Mouse (Mus musculus): Measurements from ENCODE around the gene Osbp2. TPM values are rescaled to one million over a fixed set of nuclear protein-coding genes. Genes with fewer than 3 reads are reported as not detected.
A peak's percentile ranks its signal among the peaks of the same experiment; 100 is the strongest.
"Not testable (repeated sequence)": the region's sequence is repeated elsewhere in the genome, so short reads cannot be mapped to it uniquely, and the experiment has no call there.

Gene Osbp2
- 1 to 10 TPM; 5.6 to 6.1 TPM for total RNA-seq (2021)

DNA sequence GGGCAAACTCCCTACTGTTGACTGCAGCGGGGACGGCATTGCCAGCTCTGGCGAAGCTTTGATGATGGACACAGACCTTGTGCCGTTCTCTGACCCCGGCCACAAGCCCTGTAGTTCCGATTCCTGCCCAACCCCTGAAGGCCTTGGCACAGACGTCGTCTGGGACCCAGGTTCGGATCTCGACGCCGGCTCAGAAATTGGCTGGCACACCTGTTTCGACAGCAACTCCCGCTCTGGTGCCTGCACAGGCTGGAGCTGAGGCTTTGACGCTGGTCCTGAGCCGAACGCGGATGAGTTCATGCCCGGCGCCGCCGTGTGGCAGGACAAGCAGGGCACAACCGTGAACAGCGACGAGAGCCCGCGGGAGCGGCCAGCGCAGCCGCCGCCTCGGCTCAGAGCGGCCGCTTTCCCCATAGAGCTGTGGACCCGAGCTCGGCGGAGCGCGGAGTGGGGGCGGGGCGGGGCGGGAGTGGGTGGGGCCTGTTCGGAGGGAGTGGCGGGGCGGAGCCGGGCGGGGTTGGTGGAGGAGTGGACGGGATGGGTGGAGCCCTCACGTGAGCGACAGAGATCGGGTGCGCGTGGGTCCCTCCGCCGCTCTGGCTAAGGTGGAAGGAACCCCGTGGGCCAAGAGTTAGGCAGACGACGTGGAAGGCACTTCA is at the start of gene Osbp2:
Gene Osbp2, minus strand, starts transcription at position 450 of the 659 bp plus-strand sequence.
- peak; percentile 75 to 79 for DNase-seq
- intact Hi-C loops (cut with DNase I), result no loop called here

DNA sequence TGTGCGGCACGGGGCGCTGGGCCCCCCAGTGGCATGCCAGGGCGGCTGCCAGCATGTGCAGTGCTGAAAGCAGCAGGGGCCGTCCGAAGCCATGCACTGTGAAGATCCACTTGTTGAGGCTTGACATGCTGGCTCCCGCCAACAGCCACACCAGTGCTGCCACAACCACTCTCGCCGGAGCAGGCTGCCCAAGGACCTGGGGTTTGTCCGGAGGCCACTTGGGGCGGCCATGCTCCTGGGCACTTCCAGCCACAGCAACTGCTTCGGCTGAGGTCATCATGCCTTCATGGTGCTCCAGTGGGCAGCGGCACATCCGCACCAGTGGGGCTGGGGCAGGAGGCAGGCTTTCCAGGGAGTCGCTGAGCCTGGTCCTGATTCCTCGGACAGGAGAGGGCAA is 49.2 kb upstream of the Osbp2 start:
- intact Hi-C loops (cut with DNase I), result loop anchor here (2.0 kb wide), 1 partner anchor 18 kb away; the partner anchor contains the start of genes 4921536K21Rik and Dusp18

DNA sequence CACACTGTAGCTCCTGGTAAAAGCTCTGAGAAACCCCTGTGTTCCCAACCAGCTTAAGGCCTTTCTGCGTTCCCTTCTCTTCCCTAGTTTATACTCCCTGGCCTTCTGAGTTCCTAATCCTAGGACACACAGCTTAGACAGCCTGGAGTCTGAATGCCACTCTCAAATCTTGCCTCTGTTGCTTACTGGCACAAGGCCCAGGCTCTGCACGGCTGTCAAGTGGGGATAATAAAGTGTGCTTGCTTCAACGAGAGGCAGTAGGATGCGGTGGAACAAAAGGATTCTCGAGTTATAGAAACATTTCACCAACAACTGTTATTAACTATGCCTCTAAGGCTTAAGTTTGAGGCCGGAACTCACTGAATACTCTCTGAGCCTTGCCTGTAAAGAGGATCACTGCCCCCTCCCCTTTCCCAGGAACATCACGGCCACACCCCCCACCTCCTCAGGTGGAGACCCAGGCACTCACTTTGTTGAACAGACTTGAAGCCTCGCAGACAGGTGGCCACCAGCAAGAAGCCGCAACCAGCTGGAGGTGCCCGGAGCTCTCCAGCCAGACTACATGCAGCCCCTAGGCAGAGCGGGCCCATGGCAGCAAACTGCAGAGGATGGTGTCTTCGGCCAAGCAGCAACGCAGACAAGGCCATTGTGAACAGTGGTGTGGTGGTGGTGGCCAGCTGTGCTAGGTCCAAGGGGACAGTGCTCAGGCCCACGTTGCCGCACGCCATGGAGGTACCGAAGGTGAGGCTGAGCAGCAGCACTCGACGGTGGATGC is 48.6 kb upstream of the Osbp2 start:
- intact Hi-C loops (cut with DNase I), result loop anchor here (2.0 kb wide), 1 partner anchor 17 kb away; the partner anchor contains the start of genes 4921536K21Rik and Dusp18
- DNase-seq, result peak; percentile 32 to 42

More for the DNA sequence above, 49.2 kb upstream of the Osbp2 start:
- peak in 1 of 2 experiments; percentile 37 for DNase-seq

DNA sequence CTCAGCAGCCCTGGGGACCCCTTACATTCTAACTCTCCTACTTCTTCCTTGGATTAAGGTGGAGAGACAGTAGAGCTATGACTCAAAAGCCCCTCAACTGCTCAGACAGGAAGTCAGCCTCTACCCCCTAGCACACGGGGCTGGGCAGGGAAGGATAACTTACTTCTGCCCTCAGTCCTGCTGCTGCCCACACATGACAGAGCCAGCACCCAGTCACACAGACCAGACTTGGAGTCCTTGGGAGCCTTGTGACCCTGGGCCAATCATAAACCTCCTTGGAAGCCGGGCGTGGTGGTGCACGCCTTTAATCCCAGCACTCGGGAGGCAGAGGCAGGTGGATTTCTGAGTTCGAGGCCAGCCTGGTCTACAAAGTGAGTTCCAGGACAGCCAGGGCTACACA is 47.7 kb upstream of the Osbp2 start:
- DNase-seq; intact Hi-C loops (cut with DNase I): not testable (repeated sequence)

DNA sequence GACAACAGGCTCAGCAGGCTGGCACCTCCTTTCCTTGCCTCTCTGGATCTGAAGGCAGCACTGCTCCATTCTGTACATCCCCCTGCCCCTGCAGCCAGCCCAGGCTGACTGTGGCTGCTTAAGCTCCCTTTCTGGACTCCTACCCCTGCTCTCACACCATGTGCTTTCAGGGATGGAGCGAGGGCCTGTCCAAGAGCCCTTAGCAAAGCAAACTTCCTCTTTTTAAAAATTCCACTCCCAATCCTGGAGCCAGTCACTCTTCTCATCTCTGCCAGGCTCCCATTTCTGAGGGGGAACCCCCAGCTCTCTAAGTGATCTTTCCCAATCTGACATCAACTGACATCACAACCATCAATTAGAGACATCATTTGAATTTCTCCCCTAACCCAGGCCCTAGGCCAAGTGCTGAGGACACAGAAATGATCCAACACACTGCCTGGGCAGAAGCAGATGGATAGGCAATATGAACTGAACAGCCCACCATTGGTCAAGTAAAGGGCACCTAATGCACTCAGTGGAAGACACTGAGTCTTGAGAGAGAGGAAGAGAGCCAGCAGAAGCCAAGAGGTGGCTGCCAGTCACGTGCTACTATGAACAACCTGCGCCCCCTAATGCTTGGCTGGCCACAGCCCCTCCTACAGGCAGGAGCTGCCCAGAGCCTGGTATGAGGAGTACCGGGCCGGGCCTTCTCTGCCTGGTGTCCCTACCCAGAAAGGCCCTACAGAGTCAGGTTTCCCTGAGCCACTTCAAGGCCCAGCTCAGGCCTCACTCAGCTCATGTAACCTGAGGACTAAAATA is 47.0 kb upstream of the Osbp2 start:
- intact Hi-C loops (cut with DNase I), result no loop called here
- DNase-seq, result peak in 1 of 2 experiments; percentile 17

DNA sequence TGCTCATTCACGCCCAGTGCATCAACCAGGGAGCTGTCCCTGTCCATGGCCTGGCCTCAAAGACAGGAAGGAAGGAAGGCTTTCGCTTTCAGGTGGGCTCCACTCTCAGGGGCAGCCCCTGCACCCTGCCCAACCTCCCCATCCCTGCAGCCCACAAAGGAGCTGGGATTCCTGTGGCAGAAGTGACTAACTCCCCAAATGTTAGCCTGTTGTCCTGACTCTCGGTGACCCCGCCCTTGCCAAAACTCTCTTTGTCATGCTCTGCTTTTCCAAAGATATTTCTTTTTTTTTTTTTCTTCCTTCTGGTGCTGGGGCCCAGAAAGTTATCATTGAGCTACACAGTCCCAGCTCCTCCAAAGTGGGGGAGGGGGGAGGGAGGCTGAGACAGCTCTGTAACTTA is 45.5 kb upstream of the Osbp2 start:
- intact Hi-C loops (cut with DNase I), result no loop called here
- no peak for DNase-seq

DNA sequence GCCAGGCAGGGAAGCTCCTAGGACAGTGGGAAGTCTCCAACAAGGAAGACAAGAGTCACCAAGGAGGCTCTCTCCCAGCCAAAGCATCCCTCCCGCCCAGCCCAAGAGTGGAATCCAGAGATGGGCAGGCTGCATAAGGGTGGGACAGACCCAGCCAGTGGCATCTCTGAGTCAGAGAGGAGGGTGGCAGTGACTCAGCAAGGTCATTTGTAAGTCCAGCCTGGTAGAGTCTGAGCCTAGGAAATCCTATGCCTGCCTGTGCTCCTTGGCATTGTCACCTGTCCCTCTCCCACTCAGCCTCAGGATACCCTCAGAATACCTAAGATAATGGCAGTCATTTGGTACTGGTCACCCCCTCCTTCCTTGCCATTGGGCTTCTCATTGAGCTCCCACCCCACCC is 41.7 kb upstream of the Osbp2 start:
- DNase-seq, result no peak
- intact Hi-C loops (cut with DNase I), result no loop called here

DNA sequence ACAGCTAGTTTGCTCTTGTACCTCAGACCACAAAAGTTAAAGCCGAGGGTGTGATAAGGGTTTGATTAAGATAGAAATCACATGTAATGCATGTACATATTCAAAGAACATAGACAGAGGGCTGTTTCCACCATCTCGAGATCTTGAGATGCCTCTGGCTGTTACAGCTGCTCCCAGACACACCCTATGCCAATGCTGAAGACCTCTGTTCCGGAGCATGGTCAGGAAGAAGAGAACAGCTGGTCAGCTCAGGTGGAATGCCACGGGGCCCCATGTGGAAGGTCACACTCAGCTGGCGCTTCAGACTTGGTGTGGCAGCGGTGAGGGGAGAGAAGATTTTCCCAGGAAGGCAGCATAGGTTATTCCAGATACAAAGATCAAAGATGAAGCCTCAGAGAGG is 41.0 kb upstream of the Osbp2 start:
- no peak for DNase-seq
- intact Hi-C loops (cut with DNase I), result no loop called here

DNA sequence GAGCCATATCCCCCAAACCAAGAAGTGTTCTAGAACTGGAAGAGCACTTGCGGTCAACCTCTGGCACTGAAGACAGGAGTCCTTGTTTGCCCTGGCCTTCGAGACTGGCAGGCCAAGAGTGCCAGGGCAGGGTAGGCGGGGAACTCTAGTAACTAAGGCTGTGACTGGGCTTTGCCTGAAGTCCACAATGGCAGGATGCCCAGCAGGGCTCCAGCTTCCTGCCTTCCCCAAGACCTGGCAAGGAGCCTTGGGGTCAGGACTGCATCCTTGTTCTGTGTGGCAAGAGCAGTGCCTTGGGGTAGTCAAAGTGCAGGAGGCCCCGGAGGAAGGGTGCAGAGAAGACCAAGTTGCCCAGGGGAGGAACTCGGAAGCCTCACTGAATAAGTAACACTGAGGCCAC is 39.3 kb upstream of the Osbp2 start:
- DNase-seq, result peak; percentile 79 to 81
- intact Hi-C loops (cut with DNase I), result no loop called here

DNA sequence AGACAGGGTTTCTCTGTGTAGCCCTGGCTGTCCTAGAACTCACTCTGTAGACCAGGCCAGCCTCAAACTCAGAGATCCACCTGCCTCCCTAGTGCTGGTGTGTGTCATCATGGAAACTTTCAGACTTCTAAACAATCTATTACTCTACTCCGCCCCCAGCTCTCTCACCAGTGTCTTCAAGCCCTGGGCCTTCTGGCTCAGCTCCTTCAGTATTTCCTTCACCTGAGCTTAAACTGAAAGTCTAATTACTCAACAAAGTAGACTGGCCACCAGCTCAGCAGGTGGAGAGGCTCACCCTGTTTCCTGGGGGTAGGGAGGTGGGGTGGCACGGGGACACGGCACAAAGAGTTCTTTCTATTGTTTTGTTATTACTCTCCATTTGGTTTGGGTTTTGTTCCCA is 38.8 kb upstream of the Osbp2 start:
- intact Hi-C loops (cut with DNase I), result no loop called here
- DNase-seq, result no peak

DNA sequence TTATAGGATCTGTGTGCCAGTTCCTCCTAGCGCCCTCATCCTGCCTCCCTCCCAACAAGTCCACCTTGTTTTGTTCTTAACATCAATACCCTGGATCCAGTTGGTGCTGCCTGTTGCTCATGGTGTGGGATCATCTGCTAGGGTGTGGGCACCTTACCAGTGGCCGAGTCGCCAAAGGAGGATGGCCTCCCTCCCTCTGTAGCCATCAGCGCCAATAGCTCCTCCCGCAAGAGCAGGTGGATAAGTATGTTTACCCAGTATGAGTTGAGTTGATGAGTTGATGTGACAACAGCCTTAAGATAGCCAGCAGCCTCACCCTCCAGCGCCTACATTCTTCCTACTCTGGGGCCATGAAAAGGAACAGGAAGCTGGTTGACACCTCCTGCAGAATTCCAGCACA is 36.6 kb upstream of the Osbp2 start:
- no peak for DNase-seq
- intact Hi-C loops (cut with DNase I), result no loop called here

DNA sequence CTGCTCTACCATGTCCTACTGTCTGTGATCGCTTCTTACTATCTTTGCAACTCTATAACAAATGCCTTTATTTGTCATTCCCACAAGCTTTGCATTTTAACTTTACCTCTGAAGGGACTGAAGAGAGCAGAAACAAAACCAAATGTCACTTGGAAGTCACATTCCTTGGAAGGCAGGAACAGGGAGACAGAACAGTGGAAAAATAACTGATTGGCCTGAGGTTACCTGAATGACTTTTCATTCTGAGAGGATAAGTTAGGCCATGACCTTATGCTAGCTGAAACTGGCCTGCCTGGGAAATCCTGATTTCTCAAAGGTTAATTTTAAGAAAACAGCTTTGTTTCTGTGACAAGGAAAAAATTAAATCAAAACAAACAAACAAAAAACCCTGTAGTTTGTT is 32.2 kb upstream of the Osbp2 start:
- peak; percentile 19 to 30 for DNase-seq
- intact Hi-C loops (cut with DNase I), result loop anchor here (2.0 to 10.0 kb wide), 2 partner anchors 17 to 371 kb away; no protein-coding TSS in a partner anchor

DNA sequence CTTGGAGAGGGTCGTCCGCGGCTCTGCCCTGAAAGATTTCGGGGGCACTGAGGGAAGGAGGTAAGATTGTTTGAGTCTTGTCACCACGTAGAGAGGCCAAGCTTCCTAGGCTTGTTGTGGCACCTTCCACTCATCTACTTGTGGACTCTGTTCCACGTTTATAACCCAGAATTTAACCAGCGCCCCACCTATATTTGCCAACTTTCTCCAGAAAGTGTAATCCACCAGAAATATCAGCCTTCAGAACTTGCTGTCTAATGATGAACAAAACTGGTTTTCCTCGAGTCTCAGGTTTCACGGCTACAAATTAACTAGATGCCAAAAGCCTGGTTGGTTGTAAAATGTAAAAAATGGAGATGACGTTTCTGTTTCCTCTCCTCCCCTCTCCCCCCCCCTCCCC is 31.8 kb upstream of the Osbp2 start:
- intact Hi-C loops (cut with DNase I), result loop anchor here (2.0 to 10.0 kb wide), 2 partner anchors 17 to 371 kb away; no protein-coding TSS in a partner anchor
- no peak for DNase-seq

DNA sequence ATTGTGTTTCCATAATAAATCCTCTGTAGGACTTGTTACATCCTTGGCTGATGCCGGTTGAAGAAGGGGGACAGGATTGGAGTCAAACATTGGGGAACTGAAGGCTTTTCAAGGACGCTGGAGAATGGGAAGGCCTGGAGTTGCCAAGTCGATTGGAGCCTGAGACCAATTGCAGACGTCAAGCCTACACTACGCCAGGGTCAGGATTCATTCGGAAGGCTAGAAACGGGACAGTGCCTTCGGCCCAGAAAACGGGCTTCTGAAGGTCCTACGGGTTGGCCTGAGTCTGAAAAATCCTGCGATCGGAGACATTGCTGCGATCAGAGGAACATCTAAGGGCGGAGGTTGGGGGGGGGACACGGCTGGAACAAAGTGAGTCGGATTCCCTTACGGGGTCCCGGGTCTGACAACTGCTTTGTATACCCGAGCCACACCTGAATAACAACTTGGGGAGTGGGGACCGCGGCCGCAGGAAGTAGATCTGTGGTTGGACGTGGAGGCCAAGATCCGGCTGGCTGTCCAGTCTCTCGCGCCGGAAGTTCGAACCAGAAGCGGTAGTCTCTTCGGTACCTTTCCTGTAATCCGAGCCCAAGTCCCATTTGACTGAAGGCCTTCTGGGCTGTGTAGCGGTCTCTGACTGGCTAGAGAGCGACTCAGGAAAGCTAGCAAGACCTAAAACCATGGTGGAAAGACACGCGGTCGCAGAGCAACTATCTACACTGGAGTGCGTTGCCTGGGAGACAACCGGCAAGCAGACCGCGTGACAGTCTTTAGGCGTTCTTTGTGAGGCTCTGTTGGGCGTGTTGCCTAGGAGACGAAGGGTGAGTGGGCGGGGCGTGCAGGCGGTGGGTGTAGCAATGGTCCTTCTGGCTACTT is 30.9 kb upstream of the Osbp2 start, which contains the start of the genes 4921536K21Rik and Dusp18:
Gene 4921536K21Rik, minus strand, starts transcription at position 693 of the 876 bp plus-strand sequence.
Gene Dusp18, plus strand, starts transcription at position 835 of the 876 bp plus-strand sequence.
- peak; percentile 95 to 96 for DNase-seq
- intact Hi-C loops (cut with DNase I), result loop anchor here (2.0 to 10.0 kb wide), 2 partner anchors 18 to 370 kb away; no protein-coding TSS in a partner anchor

DNA sequence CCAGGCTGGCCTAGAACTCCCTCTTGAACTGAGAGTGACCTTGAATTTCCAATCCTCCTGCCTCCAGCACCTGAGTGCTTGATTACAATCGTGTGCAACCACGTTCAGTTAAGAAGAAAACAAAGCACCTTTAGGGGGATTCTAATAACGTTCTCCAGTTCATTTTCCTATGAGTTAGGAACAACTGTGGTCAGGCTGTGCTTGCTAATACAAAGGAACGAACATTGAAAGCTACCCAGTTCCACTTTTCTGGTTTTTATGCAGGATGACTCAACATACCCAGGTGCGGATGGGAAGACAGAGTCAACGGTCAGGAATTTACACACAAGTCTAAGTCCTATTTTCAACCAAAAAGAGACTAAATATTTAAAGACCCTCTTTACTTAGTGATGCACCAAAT is 30.3 kb upstream of the Osbp2 start:
- DNase-seq, result no peak
- intact Hi-C loops (cut with DNase I), result loop anchor here (2.0 to 10.0 kb wide), 2 partner anchors 19 to 369 kb away; no protein-coding TSS in a partner anchor

DNA sequence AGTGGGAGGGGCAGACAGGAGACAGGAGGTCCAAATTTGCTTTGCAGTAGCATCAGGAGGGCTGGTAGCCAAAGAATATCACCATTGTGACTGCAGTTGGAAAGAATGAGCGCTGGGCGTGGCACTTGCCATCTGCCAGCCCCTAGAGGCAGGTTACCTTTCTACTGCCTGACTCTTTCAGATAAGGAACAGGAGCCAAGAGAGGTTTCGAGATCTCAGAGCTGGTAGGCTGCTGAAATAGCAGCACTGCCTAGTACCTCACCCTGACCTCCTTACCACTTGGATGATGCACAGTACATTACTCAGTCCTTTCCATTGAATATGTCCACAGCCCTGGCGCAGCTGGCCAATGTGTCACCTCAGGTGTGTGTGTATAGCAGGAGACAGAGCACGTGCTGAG is 23.6 kb upstream of the Osbp2 start:
- DNase-seq, result no peak
- intact Hi-C loops (cut with DNase I), result no loop called here

DNA sequence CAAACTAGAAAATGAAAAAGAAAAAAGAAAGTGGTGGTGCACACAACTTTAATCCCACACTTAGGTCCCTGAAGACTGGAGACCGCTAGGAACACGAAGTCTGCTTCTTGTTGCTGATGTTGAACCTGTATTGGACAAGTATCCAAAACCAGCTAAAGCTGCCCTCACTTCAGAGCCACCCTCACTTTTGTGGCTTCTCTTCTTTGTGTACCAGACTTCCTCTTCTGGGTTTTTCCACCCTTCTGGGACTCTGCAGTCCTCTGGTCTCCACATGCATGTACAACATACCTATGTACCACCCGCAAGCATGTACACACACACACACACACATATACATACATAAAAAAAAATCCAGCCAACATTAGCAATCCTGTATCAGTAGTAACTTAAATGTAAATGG is 20.0 kb upstream of the Osbp2 start:
- DNase-seq, result no peak
- intact Hi-C loops (cut with DNase I), result loop anchor here (5.0 kb wide), 1 partner anchor 171 kb away; no protein-coding TSS in a partner anchor

DNA sequence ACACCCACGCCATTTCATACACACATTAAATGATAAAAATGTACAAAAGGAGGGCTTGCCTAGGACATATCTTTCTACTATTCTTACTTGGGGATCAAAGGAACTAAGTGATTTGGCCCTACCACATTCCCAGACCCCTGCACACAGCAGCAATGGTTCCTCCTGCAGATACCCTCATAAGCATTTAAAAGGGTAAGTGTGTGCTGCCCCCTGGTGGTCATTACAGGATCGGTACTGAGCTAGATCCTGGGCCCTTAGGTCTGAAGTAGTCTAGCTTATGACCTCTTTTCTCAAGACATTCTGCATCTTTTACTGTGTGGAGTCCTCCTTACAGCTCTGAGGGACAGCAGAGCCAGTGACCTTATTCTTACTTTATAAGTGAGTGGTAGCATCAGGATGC is 16.1 kb upstream of the Osbp2 start:
- intact Hi-C loops (cut with DNase I), result loop anchor here (1.0 to 5.0 kb wide), 2 partner anchors 72 to 168 kb away; no protein-coding TSS in a partner anchor
- DNase-seq, result peak; percentile 67 to 77

DNA sequence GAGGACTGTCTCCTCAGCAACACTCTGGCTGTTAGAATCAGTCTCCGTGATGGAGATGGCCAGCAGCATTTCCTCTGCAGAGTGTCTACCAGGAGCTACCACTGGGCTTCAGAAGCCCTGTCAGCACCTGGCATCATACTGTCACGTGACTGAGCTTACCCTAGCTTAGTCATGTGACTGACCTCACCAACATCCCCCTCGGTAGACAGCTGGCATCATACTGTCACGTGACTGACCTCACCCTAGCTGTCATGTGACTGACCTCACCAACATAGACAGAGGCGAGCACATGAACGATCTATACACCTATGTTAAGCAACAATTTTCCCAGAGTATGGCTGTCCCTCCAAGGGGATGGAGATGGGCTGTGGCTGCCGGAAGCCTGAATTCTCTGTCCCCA is 15.0 kb upstream of the Osbp2 start:
- DNase-seq, result no peak
- intact Hi-C loops (cut with DNase I), result no loop called here

DNA sequence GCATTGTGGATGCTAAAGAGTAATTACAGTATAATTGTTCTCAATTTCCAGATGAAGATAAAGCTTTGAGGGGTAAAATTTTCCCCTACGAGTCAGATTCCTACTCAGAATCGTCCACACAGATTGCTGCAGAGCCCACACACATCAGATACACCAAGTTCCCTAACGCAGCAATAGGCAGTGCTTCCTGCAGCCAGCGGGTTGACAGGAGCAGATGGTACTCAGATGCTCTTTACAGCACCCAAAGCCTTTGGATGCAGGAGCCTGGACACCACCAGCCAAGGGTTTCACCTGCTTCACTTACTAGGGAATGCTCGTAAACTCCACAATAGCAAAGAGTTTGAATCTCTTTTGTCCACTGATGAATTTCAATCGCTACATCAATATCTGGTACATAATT is 12.7 kb upstream of the Osbp2 start:
- no peak for DNase-seq
- intact Hi-C loops (cut with DNase I), result no loop called here
